Mouse (Mus musculus) kidney, postnatal 25 days (tissue): ENCODE data around the gene Dnajc30.
"Not testable (repeated sequence)": the region's sequence is repeated elsewhere in the genome, so short reads cannot be mapped to it uniquely, and the experiment has no call there.

Source experiments
- DNase-seq, 2 experiments: peaks; one replicate each; pipeline ENCODE4 v3.0.0; 2021; ENCODE audit warnings: mixed read lengths in 2 of 2

Gene Dnajc30

DNA sequence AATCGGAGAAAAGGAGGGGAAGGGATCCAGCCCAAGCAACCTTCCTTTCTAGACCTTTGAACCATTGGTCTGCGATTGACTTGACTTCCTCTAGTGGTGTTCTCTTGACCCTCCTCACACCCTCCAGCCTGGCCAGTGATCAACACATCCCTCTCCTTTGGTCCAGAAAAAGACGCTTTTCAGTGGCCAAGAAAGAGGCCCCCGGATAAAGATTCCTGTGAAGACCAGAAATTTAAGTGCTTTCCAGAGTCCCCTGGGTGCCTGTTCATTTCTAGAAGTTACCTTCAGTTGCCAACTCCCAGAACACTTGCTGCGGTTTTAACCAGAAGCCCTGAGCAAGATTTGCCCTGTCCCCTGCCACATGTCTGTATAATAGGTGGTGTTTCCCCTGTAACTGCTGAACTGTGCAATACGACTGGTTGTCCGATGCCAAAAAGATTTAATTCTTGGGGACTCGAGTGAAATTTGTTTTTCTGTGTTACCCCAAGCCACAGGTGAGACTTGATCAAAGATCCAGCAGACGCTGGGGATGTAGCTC lies 976 bp downstream of the Dnajc30 start, which contains the start of gene Bud23:
Gene Bud23 (minus strand): TSS at position 51 of the 538 bp plus-strand sequence.
- not testable (repeated sequence) for DNase-seq

DNA sequence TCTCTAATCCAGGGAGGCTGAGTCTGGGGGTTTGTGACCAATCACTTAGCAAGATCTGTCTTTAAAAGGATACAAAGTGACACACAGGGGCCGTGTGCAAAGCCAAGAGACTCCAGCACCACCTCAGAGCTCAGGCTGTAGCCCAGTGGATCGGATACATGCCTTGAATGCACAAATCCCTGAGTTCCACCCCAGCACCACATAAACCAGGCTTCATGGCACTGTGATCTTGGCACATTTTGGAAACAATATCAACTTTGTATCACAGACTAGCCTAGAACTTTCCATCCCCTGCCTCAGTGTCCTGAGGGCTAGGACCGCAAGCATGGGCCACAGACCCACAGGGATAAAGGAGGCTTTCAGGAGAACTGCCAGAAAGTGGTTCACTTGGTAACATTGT lies 2.0 kb downstream of the Dnajc30 start:
- DNase-seq: no peak

DNA sequence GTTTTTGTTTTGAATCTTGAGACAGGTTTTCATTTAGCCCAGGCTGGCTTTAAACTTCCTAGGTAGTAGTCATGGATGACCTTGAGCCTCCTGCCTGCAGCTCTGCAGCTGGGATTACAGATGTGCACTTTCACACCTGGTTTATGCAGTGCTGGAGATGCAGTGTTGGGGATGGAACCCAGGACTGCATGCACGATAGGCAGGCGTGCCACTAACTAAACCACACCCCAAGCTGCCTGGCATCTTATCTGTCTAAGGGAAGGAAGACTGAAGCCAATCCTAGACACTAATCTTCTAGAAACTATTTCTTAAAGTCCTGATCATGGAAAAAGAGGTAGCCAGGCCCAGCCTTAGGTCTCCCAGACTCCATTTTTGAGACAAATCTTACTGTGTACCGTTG lies 6.4 kb downstream of the Dnajc30 start:
- no peak for DNase-seq

GRCm38 (mm10) chr5:135072061-135072460 lies 8.1 kb downstream of the Dnajc30 start:
- no peak for DNase-seq

DNA sequence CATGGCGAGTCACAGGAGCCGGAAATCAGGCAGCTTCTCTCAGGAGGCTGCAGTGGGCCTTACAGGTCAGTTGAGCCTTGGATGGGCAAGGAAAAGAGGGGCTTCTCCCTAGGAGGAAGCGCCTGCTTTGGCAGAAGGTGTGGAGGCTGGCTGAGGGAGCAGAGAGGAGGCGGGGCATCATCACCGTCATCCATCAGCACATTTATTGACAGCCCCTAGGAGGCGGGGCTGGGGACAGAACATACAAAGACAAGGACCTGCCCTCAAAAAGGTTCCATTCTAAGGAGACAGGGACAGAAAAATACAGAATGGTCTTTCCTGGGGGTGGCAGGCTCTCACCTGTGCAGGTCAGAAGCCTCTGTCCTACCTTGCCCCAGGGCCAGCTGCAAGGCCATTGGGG lies 8.7 kb downstream of the Dnajc30 start:
- no peak for DNase-seq

DNA sequence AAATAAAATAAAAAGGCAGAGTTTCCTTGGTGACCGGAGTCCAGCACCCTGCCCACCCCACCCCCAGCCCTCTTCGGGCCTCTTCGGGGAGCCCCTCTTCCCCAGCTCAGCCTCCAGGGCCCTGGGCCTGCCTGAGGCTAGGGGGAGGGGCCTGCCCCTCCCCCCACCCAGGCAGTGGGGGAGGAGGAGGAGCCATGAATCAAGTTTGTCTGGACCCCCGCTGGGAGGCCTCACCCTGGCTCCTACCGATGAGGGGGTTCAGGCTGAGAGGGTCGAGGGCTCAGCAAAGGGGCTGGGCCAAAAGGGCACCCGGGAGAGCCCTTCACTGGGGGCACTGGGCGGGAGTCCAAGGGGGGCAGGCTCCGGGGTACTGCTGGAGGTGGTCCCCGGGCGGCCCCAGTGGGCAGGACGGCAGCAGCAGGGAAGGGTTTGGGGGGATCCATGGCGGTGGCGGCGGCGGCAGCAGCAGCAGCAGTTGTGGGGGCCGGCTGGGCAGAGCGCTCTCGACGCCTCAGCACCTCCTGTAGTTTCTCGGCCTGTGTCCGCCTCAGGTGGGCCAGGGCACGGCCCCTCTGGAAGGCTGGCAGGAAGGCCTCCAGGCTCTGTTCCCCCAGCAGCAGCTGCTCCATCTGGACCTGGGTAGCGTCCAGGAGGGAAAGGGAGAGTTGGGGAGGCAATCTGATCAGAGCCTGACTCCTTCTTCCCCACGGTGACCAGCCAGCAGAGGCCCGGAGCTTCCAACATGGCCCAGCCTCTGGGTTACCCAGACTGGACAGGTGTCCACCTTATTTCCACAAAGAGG lies 9.5 kb downstream of the Dnajc30 start:
- no peak for DNase-seq

GRCm38 (mm10) chr5:135075655-135076054 lies 11.7 kb downstream of the Dnajc30 start:
- no peak for DNase-seq

- peak; percentile 17 to 58 for DNase-seq
Observed at GRCm38 (mm10) chr5:135076368-135076767, 12.4 kb downstream of the Dnajc30 start.

DNA sequence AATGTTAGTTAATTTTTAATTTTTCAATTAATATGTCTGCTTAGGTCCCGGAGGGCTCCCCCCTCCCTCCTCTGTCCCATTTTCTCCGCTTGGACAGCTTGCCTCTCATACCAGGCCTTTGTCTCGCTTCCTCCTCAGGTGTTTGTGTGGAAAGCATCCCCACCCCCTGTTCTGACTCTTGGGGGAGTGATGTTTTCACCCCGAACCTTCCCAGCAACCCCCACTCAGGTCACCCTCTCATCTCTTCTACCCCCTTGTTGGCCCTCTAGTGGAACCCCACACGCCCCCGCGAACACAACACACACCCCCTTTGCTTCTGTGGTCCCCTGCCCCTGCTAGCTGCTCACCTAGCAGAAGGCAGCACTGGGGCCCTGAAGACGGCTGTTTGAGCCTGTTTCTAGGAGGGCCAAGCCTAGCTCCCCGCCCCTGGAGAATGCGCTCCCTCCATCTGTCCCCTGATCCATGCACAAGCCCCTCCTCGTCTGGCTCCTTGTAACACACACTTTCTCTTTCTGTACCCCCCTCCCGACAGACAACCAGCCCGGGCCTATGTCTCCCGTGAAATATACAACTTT lies 13.0 kb downstream of the Dnajc30 start:
- DNase-seq: peak; percentile 71 to 86

GRCm38 (mm10) chr5:135077564-135078481 lies 13.8 kb downstream of the Dnajc30 start, which contains the start of gene Vps37d:
Gene Vps37d (minus strand): TSS chr5:135078266.
- DNase-seq: peak; percentile 93 to 94

- DNase-seq: no peak
Observed at GRCm38 (mm10) chr5:135078482-135078810, 14.4 kb downstream of the Dnajc30 start.

DNA sequence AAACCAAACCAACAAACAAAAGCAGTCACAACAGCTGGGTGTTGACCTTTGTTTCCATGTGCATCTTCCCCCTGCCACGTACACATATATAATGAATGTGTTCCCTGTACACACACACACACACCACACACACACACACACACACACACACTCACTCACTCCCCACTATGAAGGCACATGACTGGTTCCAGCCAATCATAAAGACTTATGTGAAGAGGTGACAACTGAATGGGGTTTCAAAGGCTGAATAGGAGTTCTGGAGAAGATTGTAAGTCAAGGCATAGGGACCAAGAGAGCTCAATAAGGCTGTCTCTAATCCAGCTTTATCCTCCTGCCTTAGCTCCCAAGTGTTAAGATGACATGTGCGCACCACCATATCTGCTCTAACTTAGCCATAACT lies 15.6 kb downstream of the Dnajc30 start:
- no peak for DNase-seq

- peak; percentile 25 to 58 for DNase-seq
Observed at GRCm38 (mm10) chr5:135080539-135080938, 16.5 kb downstream of the Dnajc30 start.

GRCm38 (mm10) chr5:135086871-135087270 lies 22.9 kb downstream of the Dnajc30 start:
- no peak for DNase-seq

GRCm38 (mm10) chr5:135089653-135090052 lies 25.7 kb downstream of the Dnajc30 start, which contains the start of gene Mlxipl:
Gene Mlxipl (plus strand): TSS chr5:135089890.
- DNase-seq: peak; percentile 80 to 94

DNA sequence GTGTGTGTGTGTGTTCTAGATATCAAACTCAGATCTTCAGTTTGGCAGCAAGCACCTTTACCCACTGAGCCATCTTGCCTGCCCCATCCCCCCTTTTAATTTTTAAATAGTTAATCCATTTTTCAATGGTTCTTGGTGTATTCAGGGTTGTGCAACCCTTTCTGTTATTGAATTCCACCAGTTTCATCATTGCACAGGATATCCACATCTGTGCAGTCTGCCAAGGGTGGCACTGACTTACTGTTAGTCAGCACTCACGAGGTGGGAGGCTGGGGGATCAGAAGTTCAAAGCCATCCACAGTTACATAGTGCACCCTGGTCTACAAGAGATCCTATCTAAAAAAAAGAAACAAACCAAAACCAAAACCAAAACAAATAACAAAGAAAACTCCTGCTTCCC lies 37.0 kb downstream of the Dnajc30 start:
- no peak for DNase-seq

DNA sequence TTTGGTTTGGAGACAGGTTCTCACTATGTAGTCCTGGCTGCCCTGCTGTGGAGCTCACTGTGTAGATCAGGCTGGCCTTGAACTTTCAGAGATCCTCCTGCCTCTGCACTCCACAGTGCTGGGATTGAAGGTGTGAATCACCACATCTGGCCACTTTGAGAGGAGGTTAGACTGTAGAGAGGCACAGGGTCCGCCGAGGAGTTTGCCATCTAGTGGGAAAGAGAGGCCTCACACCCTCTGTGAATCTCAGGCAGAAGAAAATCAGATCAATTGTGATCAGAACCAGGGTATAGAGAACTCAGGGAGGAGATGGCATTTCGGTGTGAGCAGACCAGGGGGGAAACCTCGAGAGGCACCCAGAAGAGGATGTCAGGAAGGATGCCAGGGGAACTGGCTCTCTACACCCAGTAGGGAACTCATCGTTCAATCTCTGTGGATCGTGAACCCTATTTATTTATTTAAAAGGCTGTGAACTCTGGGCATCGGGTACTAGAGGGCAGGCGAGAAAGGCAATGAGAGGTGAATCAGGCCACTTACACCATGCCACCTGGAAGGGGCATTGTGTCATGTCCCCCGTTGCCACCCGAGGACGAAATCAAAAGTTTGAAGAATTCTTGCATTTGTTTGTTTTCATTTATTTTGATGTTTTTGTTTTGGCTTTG lies 40.1 kb downstream of the Dnajc30 start:
- DNase-seq: peak in 1 of 2 experiments; percentile 57

DNA sequence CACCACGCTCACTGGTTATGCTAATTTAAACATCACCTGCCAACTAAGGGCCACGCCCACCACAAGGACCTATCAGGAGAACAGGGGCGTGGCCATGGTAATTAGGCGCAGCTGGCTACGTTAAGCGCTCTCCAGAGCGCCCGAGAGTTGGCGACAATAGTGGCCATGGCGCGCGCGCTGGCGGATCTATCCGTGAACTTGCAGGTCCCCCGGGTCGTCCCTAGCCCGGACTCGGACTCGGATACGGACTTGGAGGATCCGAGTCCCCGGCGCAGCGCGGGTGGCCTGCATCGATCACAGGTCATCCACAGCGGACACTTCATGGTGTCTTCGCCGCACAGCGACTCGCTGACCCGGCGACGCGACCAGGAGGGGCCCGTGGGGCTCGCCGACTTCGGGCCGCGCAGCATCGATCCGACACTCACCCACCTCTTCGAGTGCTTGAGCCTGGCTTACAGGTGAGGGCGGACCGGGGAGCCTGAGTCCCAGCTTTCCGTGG lies 42.8 kb downstream of the Dnajc30 start:
- DNase-seq: peak; percentile 97

- peak; percentile 95 to 96 for DNase-seq
Observed at GRCm38 (mm10) chr5:135107521-135108501, 43.8 kb downstream of the Dnajc30 start.

GRCm38 (mm10) chr5:135109017-135109416 lies 45.0 kb downstream of the Dnajc30 start:
- DNase-seq: peak; percentile 50 to 73

DNA sequence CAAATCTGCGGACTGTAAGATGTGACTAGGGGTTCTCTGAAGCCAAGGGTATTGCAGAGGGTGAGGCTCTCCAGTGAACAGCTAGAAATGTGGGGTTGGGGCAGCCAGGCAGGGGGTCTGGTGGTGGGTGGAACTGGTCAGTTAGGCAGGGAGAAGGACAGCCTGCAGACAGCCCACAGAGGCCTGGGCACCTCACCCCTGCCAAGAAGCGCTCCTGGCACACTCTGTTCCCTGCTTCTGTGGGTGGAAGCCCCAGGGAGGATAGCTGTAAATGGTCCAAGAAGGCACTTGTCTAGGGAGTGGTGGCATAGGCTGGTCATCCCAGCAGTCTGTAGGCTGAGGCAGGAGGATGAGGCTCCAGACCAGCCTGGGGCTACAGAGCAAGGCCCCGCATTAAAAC lies 45.4 kb downstream of the Dnajc30 start:
- DNase-seq: peak; percentile 22 to 84
